Mouse (Mus musculus) frontal cortex, adult 2 months (tissue): Measurements from ENCODE around the gene Shisa9. TPM values are rescaled to one million over a fixed set of nuclear protein-coding genes. Genes with fewer than 3 reads are reported as not detected.

Experiments used
- DNase-seq, 2 experiments: peaks; one replicate each; pipeline ENCODE4 v3.0.0; 2022; ENCODE audit warnings: low spot score in 1 of 2; ENCODE audit errors: extremely low spot score in 1 of 2
- polyA plus RNA-seq: library from polyadenylated mRNA; depleted of rRNA; stranded (reverse); fragments of >200 nt; gene quantifications from 2 replicates; pipeline ENCODE4 v1.2.3, GENCODE M21; 2012; rRNA removed

Gene Shisa9
- polyA plus RNA-seq, 1 experiment, result 70.7 TPM

- DNase-seq, result no peak
Measured at GRCm38 (mm10) chr16:12265828-12266227, 281.9 kb downstream of the Shisa9 start.

DNA sequence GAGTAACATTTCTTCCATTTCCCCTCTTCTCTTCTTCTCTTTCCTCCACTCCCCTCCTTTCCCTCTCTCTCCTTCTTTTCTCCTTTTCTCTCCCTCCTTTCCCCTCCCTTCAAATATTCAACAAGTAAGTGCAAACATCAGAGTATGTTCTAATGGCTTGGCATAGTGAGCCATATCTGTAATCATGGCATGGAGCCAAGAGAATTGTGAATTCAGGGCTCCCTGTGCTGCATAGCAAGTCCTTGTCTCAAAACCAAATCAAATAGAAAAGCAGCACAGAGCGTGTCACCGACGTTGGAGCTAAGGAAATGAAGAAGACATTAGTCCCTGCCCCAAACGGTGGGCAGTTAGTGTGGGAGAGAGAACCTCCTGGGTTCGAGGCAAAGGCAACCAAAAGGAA is 316.6 kb downstream of the Shisa9 start:
- DNase-seq, result peak in 1 of 2 experiments; percentile 6

GRCm38 (mm10) chr16:12303420-12303819 is 319.5 kb downstream of the Shisa9 start:
- DNase-seq, result no peak

GRCm38 (mm10) chr16:12307318-12307965 is 323.5 kb downstream of the Shisa9 start:
- DNase-seq, result no peak

GRCm38 (mm10) chr16:12309826-12310225 is 325.9 kb downstream of the Shisa9 start:
- no peak for DNase-seq

DNA sequence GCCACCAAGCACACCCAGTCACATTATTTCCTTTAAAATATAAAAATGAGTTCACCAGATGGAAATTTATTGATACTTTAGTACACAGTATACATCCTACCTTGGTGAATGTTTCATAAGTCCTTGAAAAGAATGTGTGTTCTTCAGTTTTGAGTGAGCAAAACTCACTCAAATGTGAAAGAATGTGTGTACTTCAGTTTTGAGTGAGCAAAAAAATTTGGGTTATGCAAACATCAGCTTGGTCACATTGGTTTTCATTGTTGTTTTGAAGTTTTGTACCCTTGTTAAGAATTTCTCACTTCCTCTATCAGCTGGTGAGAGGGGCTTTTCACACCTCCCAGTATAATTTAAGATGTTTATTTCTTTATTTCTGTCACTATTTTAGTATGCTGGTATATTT is 331.7 kb downstream of the Shisa9 start:
- no peak for DNase-seq

Other genes starting within 250 kb of the Shisa9 start
- gene Cpped1, start 74.7 kb upstream of the Shisa9 start, polyA plus RNA-seq, result 26.1 and 28.4 TPM in 2 replicates